Mouse (Mus musculus) T-helper 1 cell (primary cell): ENCODE measurements around the gene Atm.

Source experiments
- in situ Hi-C: fragments of 300-600 bp; cut with MboI, MseI; formaldehyde crosslinking; loops from one replicate; pipeline ENCODE4 v1.15.1; 2025; ENCODE audit warnings: high pct_unique_total_duplicates

The Atm gene

GRCm38 (mm10) chr9:53408953-53409361 is 127.6 kb downstream of the Atm start:
- in situ Hi-C loops = no loop called here

- in situ Hi-C loops = no loop called here
Measured at GRCm38 (mm10) chr9:53408548-53408947, 128.0 kb downstream of the Atm start.

- in situ Hi-C loops = no loop called here
Measured at GRCm38 (mm10) chr9:53404753-53405722, 131.5 kb downstream of the Atm start.

- in situ Hi-C loops = no loop called here
Measured at GRCm38 (mm10) chr9:53404050-53404752, 132.3 kb downstream of the Atm start.

- in situ Hi-C loops = no loop called here
Measured at GRCm38 (mm10) chr9:53402991-53403390, 133.5 kb downstream of the Atm start.

- in situ Hi-C loops = no loop called here
Measured at GRCm38 (mm10) chr9:53402291-53402711, 134.2 kb downstream of the Atm start, which contains the start of gene 4930550C14Rik. TSS of gene 4930550C14Rik (plus strand) at chr9:53402325.

GRCm38 (mm10) chr9:53401146-53401545 is 135.4 kb downstream of the Atm start:
- in situ Hi-C loops = no loop called here

GRCm38 (mm10) chr9:53400696-53401095 is 135.8 kb downstream of the Atm start:
- in situ Hi-C loops = no loop called here

- in situ Hi-C loops = loop anchor here (10.0 kb wide), 1 partner anchor 1045 kb away; no protein-coding TSS in a partner anchor
Measured at GRCm38 (mm10) chr9:53399537-53399936, 137.0 kb downstream of the Atm start.

- in situ Hi-C loops = loop anchor here (10.0 kb wide), 1 partner anchor 1044 kb away; no protein-coding TSS in a partner anchor
Measured at GRCm38 (mm10) chr9:53398388-53398700, 138.2 kb downstream of the Atm start.

- in situ Hi-C loops = loop anchor here (10.0 kb wide), 1 partner anchor 1043 kb away; no protein-coding TSS in a partner anchor
Measured at GRCm38 (mm10) chr9:53397685-53398387, 138.7 kb downstream of the Atm start.

GRCm38 (mm10) chr9:53390136-53390535 is 146.4 kb downstream of the Atm start:
- in situ Hi-C loops = loop anchor here (10.0 kb wide), 1 partner anchor 1035 kb away; no protein-coding TSS in a partner anchor
